Mouse (Mus musculus): ENCODE results near the gene Fbxl8. TPM values are rescaled to one million over a fixed set of nuclear protein-coding genes. Genes with fewer than 3 reads are reported as not detected.

Gene Fbxl8
- total RNA-seq, 2 experiments from 2014 or later = 2.9 to 3.0 TPM

DNA sequence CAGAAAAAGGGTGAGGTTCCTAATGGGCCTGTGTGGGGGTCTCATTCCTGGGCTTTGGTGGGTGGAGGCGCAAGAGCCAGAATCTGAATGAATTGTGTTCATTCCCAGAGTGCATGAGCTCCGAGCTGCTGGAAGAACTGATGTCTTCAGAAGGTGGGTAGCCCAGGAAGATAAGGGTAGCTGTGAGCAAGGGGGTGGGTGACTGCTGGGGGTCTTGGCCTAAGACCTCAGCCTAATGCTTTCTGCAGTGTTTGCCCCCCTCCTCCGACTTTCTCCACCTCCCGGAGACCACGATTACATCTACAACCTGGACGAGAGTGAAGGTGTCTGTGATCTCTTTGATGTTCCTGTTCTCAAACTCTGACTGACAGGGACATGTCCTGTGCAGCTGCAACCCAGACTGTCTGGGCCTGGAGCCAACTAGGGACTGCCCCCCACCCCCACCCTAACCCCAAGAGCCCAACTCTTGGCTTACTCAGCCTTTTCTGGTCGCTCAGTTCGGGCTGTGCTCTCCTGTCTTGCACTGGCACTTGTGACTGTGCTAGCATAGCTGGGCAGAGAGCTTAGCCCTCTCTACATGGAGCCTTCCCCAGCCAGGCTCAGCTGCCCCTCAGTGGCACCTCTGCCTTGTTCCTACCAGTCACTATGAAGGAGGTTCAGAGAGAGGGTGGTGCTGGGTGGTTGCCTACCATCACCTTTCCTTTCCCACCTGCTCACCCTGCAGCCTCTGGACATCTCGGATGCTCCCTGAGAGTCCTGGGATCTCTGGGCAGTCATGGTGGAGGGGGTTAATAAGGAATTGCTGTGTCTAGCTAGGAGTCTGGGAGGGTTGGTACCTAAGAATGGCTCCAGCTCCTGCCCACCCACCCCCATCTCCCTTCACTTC is 40.1 kb downstream of the Fbxl8 start:
- no peak for DNase-seq

DNA sequence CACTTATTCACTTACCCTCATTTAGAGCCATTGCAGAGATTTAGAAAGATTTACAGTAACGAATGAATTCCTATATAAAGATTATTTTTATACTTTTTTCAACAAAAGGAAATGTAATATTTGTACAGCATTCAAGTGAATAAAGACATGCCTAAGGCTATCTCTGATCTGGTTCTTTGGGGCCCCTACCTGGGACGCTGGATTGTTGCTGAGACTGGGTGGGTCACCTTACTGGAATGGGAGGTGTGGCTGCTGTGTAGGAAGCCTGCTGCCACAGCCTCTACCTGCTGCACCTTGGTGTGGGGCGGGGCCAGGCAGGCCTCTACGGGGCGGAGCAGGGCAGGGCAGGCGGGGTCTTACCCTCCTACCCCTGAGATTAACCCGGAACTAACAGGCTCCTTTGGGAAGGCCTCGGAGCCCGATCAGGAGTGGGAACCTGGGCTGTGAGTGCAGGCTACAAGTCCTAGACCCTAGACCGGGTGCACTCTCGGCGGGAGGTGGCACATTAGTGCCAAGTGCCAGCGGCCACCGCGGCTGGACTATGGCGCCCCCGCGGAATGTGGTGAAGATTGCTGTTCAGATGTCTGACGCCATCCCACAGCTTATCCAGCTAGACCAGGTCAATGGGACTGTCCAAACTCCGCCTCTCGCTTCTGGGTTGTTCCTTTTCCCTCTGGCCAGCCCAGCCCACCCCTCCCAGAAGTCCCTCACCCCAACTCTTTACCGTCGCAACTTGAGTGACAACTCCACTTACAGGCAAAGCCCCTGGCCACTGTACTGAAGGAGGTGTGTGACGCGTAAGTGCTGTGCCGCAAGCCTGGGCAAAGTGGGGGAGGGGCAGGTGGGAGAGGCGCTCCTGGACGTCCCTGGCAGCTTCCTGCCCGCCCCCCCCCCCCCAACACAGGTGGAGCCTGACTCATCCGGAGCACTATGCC is 41.0 kb downstream of the Fbxl8 start, which contains the start of gene Elmo3:
Elmo3 (plus strand) TSS at position 391 of the 935 bp plus-strand sequence.
- peak; percentile 43 to 51 for DNase-seq

DNA sequence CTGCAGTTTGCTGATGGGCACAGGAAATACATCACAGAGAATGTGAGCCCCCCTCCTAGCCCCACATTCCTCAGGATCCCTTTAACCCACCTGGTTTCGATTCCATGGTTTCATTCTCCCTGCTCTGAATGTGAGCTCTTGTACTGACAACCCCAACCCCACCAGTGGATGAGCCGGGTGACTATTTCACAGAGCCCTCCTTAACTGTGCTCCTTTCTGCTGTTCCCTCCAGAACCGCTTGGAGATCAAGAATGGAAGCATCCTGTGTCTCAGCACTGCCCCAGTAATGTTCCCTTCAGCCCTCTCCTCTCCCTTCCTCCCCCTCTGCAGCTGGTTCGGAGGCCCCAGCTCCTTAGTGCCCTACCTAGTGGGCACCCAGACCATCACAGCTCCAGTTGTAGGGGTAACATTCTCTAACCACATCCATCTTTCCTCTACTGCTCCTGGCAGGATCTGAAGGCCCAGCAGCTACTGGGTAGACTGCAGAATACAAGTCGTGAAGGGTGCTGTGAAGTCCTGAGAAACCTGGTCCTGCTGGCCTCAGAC is 41.8 kb downstream of the Fbxl8 start:
- no peak for DNase-seq

DNA sequence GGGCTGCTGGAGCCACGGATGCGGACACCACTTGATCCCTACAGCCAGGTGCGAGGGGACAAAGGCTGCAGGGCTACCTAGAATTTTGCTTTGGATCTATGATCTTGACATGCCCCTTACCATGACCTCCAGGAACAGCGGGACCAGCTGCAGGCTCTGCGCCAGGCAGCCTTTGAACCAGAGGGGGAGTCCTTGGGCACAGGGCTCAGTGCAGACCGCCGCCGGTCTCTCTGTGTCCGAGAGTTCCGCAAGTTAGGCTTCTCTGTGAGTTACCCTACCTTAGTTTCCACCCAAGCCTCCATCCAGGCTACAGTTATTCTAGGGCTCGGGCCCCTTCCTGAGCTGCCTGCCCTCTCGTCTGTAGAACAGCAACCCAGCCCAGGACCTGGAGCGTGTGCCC is 43.2 kb downstream of the Fbxl8 start:
- no peak for DNase-seq

DNA sequence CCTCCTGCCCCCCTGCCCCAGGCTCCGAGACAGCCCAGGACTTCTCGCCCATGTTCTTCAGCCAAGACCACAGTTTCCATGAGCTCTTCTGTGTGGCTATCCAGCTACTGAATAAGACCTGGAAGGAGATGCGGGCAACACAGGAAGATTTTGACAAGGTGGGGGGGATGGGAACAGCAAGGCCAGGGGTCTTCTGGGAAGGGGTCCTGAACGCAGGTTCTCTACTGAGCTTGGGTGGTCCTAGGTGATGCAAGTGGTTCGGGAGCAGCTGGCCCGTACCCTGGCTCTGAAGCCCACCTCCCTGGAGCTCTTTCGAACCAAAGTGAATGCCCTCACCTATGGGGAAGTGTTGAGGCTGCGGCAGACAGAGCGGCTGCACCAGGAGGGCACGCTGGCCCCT is 44.0 kb downstream of the Fbxl8 start:
- no peak for DNase-seq

DNA sequence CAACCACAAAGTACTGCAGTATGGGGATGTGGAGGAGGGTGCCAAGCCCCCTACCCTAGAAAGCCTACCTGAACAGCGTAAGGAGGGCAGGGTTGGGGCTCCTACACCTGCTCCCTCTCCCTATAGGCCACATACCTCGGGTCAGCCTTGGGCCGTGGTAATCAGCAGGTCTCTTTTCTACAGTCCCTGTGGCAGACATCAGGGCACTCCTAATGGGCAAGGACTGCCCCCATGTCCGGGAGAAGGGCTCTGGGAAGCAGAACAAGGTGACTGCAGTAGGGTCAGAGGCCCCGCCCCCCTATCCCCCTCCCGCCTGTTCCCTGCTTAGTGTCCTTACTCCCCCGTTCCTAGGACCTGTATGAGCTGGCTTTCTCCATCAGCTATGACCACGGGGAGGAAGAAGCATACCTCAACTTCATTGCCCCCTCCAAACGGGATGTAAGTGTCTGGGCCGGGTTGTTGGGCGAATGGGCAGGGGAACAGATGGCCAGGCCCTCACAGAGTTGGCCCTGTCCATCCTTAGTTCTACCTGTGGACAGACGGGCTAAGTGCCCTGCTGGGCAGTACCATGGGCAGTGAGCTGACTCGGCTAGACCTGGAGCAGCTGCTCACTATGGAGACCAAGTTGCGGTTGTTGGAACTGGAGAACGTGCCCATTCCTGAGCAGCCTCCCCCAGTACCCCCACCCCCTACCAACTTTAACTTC is 44.8 kb downstream of the Fbxl8 start:
- no peak for DNase-seq

DNA sequence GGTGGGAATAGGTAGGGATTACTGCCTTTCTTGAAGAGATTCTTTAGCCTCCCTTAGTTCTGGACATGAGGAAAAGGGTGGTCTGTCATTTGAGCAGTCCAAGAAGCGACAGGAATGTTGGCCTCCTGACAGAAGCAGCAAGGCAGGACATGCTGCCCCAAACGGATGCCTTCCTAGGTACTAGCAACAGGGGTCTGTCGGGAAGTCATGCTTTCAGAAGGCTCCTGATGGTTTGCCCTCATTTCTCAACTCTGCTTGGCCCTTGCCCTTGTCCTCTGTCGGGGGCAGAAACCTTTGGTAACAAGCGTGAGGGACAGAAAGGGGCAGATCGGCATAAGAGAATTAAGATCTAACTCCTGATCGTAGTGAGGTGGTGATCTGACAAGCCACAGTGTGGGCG is 45.7 kb downstream of the Fbxl8 start:
- no peak for DNase-seq

DNA sequence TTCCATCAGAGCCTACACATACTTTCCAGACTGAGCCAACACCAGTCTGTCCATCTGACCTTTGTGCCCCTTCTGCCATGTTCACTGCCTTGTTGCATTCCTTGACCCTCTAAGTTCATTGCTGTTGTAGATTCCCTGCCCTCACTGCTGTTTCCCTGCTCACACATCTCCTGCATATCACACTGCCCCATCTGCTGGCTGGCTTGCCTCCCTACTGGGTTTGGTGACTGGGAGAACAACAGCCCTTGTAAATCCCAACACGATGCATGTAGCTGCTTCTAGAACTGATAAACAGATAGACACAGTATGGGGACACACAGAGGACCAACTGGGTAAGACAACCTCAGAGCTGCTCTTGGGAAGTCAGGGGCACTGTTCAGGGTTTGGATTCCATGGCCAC is 47.3 kb downstream of the Fbxl8 start:
- no peak for DNase-seq

DNA sequence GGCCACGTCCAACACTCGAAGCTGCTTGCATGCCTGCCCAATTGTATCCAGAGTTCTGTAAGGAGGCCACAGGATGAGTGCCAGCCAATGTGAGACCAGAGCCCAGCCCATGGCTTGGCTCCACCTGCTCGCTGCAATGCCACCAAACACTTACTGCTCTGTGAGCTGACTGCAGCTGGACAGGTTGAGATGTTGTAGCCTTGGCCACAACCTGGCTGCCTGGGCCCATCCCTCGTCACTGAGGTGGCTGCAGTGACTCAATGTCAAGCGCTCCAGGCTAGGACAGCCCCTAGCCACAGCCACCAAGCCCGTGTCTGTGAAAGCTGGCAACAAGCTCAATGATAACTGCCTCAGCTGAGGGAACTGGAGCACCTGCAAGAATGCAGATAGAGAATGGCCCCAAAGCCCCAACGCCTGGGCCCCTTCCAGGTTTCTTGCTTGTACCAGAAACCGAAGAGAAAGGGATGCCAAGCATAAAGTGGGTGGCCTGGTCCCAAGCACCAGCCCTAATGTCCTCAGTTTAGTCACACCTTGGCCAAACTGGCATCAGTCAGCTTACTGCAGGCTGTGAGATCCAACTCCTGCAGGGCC is 48.5 kb downstream of the Fbxl8 start:
- peak in 1 of 2 experiments; percentile 69 for DNase-seq

DNA sequence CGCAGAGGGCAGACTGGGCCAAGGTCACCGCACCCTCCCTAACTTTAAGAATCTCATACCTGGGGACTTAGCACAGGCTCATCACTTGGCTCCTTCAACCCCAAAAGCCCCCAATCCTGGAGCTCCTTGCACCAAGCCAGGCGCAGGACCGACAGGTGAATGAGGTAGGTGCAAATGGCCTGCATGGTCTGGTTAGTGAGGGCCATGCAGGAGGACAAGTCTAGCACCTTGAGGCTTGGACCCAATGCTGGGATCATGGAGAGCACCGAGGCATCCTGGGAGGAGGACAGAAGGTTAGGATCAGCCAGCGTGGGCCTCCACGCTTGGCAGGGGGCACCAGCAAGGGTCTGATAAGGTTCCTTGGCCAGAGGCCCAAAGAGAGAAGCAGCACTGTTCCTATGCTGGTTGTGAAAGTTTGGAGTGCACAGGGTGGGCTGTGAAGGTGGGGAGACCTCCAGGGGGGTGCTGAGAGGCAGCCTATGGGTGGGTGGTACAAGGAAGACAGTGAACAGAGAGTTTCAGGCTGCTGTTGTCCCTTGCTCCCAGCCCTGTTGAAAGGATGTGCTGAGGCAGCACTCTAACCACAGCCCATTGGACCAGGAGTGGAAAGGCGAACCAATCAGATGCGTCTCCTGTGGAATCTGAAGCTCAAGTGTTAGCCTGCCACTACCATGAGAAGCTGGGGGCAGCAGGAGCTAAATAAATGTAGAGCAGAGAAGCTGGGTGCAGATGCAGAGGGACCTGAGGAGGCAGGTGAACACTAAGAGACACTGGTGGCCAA is 49.4 kb downstream of the Fbxl8 start:
- DNase-seq = no peak

DNA sequence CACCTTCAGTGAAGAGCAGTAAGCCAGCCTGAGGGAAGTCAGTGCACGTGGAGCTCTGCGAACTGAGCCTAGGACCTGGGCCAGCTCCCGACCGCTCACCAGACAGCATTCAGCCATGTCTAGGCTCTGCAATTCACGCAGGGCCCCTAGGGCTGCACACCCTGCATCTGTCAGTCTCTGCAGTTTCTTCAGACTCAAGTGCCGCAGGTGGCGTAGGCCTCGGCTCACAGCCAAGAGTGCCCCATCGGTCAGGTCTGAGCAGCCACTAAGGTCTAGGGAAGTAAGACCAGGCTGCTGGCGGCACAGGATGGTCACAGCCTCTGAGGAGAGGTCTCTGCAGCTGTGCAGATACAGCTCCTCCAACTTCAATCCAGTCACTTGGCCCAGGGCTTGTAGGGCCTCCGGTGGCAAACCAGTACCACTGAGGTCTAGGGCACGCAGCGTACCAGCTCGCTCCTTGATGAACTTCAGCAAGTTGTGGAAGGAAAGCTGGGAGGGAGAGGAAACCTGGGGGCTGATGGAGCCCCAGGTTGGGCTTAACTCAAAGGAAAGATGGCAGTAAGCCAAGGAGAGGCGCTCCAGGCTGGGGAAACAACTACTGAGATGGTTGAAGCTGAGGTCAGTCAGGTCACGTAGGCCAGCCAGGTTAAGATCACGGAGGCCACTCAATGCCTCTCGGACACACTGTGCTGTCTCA is 50.8 kb downstream of the Fbxl8 start:
- no peak for DNase-seq

DNA sequence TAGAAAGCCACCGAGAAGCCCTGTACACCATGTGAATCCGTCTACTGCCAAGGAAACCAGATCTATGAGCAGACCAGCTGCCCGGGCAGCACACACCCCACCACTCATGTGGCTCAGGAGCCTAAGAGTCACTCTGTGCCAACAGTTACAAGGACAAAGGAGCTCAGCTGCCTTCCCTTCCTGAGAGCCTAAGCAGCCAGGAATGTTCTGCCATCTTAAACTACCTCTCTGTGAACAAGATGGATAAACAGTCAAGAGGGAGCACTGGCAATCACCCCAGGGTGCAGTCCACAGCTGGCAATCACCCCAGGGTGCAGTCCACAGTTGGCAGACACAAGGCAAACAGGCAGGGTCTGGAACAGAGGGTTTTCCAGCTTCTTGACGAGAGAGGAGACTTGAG is 53.5 kb downstream of the Fbxl8 start:
- DNase-seq = peak in 1 of 2 experiments; percentile 36

DNA sequence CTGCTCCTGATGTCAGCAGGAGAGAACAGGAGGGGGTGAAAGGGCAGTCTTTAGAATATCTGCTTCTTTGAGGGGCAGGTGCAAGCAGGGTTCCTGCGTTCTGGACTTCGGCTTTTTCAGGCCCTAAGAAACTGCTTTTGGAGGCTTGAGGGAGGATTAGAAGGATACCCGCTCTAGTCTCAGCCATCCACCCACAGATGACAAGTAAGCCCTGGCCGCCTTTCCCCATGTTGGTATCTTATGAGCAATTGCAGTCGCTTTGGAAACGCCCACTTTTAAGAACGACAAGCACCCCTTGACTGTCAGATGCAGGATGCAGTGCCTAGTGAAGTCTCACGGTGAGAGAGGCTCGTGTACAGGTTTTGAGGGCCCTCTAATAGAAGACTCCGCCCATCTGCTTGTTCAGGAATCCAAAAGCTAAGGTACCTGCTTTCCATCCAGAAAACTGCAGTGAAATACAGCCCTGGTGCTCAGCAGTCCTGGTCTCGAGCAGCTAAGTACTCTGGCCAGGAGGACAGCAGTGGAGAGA is 54.3 kb downstream of the Fbxl8 start:
- DNase-seq = no peak

Small RNAs within 50 kb of the gene (microRNA-seq; reads per million reads assigned to microRNA genes)
- 0 reads per million in 2 experiments for gene Gm27320
- 2,157 to 3,272 reads per million in 2 experiments for gene Mir328

Other genes starting within 250 kb of the Fbxl8 start
- gene Ces3a, start 216.0 kb upstream of the Fbxl8 start, total RNA-seq (2021) = not detected
- not detected for gene Ces3b, start 180.9 kb upstream of the Fbxl8 start, total RNA-seq (2021)
- not detected for gene Ces4a, start 132.8 kb upstream of the Fbxl8 start, total RNA-seq (2021)
- 10 to 100 TPM; 19.6 to 21.7 TPM for gene Cbfb, start 94.0 kb upstream of the Fbxl8 start, total RNA-seq (2021)
- gene D230025D16Rik, start 39.5 kb upstream of the Fbxl8 start, total RNA-seq (2021) = 10 to 100 TPM; 18.1 to 19.4 TPM
- gene B3gnt9, start 9.5 kb upstream of the Fbxl8 start, total RNA-seq (2021) = 1 to 10 TPM; 3.3 TPM
- 1 to 10 TPM; 4.9 to 5.8 TPM for gene Tradd, start within 50 bp of the Fbxl8 start, total RNA-seq (2021)
- 1 to 10 TPM; 4.6 to 4.7 TPM for gene Hsf4, start 5.2 kb downstream of the Fbxl8 start, total RNA-seq (2021)
- 10 to 100 TPM; 22.1 to 25.7 TPM for gene Nol3, start 11.5 kb downstream of the Fbxl8 start, total RNA-seq (2021)
- 1 to 10 TPM; 1.1 to 1.6 TPM for gene 4931428F04Rik, start 25.2 kb downstream of the Fbxl8 start, total RNA-seq (2021)
- 1 to 10 TPM; 2.9 to 3.0 TPM for gene Exoc3l, start 31.5 kb downstream of the Fbxl8 start, total RNA-seq (2021)
- 10 to 100 TPM; 21.6 TPM for gene E2f4, start 33.0 kb downstream of the Fbxl8 start, total RNA-seq (2021)
- 1 to 10 TPM in 1 of 2 experiments, under 1 TPM in 1; 0.60 to 1.6 TPM for gene Elmo3, start 41.0 kb downstream of the Fbxl8 start, total RNA-seq (2021)
- under 1 TPM; 0.59 to 0.60 TPM for gene Lrrc29, start 61.6 kb downstream of the Fbxl8 start, total RNA-seq (2021)
- gene Tmem208, start 61.7 kb downstream of the Fbxl8 start, total RNA-seq (2021) = 10 to 100 TPM; 24.3 to 26.6 TPM
- 1 to 10 TPM; 4.5 to 5.2 TPM for gene Fhod1, start 83.3 kb downstream of the Fbxl8 start, total RNA-seq (2021)
- gene Slc9a5, start 84.2 kb downstream of the Fbxl8 start, total RNA-seq (2021) = under 1 TPM; 0.37 to 0.39 TPM
- gene Plekhg4, start 108.6 kb downstream of the Fbxl8 start, total RNA-seq (2021) = not detected
- not detected for gene Kctd19, start 148.9 kb downstream of the Fbxl8 start, total RNA-seq (2021)
- under 1 TPM; 0.27 to 0.64 TPM for gene Lrrc36, start 148.9 kb downstream of the Fbxl8 start, total RNA-seq (2021)
- 10 to 100 TPM; 38.0 to 41.4 TPM for gene Tppp3, start 206.9 kb downstream of the Fbxl8 start, total RNA-seq (2021)
- 10 to 100 TPM; 12.5 to 14.2 TPM for gene Zdhhc1, start 232.3 kb downstream of the Fbxl8 start, total RNA-seq (2021)

All from heart, adult 18-20 months (tissue).